Mouse (Mus musculus) heart, embryonic 11.5 days (tissue): ENCODE results near the gene Prkce. TPM values are rescaled to one million over a fixed set of nuclear protein-coding genes. Genes with fewer than 3 reads are reported as not detected.

ENCODE experiments used
- ATAC-seq: fragments of 200-750 bp; cut with Nextera tagmentation; replicated peaks from 2 replicates; pipeline ENCODE4 v1.8.0; 2017; ENCODE audit warnings: moderate library complexity; ENCODE audit not compliant: insufficient number of reproducible peaks, low FRiP score, low TSS enrichment
- H3K27ac ChIP-seq: fragments of 300-500 bp; sonication (generic); 2 replicates; pipeline ENCODE4 v1.5.1; 2014; ENCODE audit warnings: mild to moderate bottlenecking, low read depth, low read length
- H3K27me3 ChIP-seq: fragments of 300-500 bp; sonication (generic); 2 replicates; pipeline ENCODE4 v1.6.1; 2014; ENCODE audit warnings: mild to moderate bottlenecking, low read length, mixed read lengths; ENCODE audit not compliant: control insufficient read depth, insufficient read depth
- H3K36me3 ChIP-seq: fragments of 300-500 bp; sonication (generic); 2 replicates; pipeline ENCODE4 v1.6.1; 2014; ENCODE audit warnings: mild to moderate bottlenecking, low read length, moderate library complexity, mixed read lengths; ENCODE audit not compliant: control insufficient read depth, insufficient read depth
- H3K4me1 ChIP-seq: fragments of 300-500 bp; sonication (generic); 2 replicates; pipeline ENCODE4 v1.6.1; 2014; ENCODE audit warnings: low read length; ENCODE audit not compliant: control insufficient read depth, insufficient read depth
- H3K4me2 ChIP-seq: fragments of 300-500 bp; sonication (generic); 2 replicates; pipeline ENCODE4 v1.6.1; 2014; ENCODE audit warnings: mild to moderate bottlenecking, moderate library complexity
- H3K4me3 ChIP-seq: fragments of 300-500 bp; sonication (generic); 2 replicates; pipeline ENCODE4 v1.5.1; 2014; ENCODE audit warnings: low read depth, low read length
- H3K9ac ChIP-seq: fragments of 300-500 bp; sonication (generic); 2 replicates; pipeline ENCODE4 v1.6.1; 2014; ENCODE audit warnings: mild to moderate bottlenecking, low read depth, low read length, moderate library complexity
- H3K9me3 ChIP-seq: fragments of 300-500 bp; sonication (generic); replicated peaks from 2 replicates; pipeline ENCODE4 v1.6.1; 2016; ENCODE audit warnings: low read length; ENCODE audit not compliant: control insufficient read depth
- WGBS: fragments of 180-500 bp; shearing (Covaris S2); extraction: QIAGEN DNeasy Blood & Tissue Kit; methylation state at CpG from one replicate; pipeline ENCODE4 v1.1.7; 2014; ENCODE audit not compliant: insufficient replicate concordance; 5-methylcytosine and 5-hydroxymethylcytosine counted together
- polyA plus RNA-seq: library from polyadenylated mRNA; unstranded; fragments of >200 nt; fragmentation: Nextera tagmentation; extraction: Ambion mirVana; gene quantifications from 2 replicates; pipeline ENCODE4 v1.2.1, GENCODE M21; 2014

The Prkce gene
- polyA plus RNA-seq, 1 experiment from 2014 or later = 12.8 TPM

DNA sequence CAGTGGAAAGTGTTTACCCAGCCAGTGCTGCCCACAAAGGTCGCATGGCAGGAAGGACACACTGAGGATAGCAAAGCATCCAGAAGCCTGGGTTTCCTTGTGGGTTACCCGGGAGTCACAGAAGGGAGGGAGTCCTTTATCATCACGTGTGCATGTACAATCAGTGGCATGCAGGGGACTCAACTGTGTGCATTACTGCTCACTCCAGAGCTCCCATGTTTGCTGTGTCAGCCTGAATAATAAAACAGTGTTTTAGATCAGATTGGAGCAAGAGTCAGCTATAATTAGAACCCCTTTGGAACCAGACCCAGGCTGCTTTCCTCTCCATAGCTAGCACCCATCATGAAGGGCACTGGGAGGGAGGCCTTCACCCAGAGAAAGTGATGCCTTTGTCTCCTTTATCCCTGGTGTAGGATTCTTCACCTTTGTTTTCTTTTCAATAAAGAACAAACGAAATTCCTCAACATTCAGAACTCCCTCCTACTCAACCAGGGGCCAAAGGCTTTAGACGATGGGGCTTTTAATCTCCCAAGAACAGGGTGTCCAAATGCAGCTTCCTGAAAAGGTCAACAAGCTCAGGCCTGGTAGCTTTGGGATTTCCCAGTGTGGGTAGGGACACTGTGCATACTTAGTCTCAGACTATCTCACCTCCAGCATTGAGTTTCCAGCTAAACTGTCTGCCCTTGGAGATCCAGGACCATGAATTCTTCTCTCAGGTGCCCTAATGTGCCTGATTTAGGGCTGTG lies 421.3 kb downstream of the Prkce start:
- H3K9ac ChIP-seq = no peak overlapping the region
- ATAC-seq = no peak
- H3K27me3 ChIP-seq = no peaks in the 10 kb centered on the region
- H3K27ac ChIP-seq = peak overlapping the region; percentile 58
- no peak overlapping the region for H3K4me3 ChIP-seq
- peaks cover 11% of the 10 kb centered on the region for H3K4me1 ChIP-seq
- H3K36me3 ChIP-seq = no peaks in the 10 kb centered on the region
- no peaks in the 10 kb centered on the region for H3K9me3 ChIP-seq
- 55% methylated on average over 5 of the region's 5 CpGs for WGBS
- H3K4me2 ChIP-seq = no peak overlapping the region

DNA sequence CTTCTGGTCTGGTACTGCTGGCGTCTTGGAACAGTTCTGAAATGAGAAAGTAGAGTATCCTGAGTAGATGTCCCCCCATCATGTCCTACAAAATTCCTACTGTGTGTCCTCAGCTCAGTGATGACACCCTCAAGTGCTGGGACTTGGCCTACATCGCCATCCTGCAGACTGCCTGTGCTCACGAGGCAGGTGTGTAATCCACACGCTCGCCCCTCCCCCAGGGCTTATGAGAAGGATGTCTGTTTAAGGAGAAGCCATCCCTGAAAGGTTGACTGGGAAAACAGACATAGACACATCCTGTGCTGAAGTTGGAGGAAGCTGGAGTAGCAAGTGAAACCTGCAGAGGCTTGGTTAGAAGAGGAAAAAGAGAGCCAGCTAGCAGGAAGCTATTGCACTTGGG lies 422.1 kb downstream of the Prkce start:
- H3K4me2 ChIP-seq = no peak overlapping the region
- no peak overlapping the region for H3K9ac ChIP-seq
- H3K36me3 ChIP-seq = no peaks in the 10 kb centered on the region
- peaks cover 11% of the 10 kb centered on the region for H3K4me1 ChIP-seq
- no peak for ATAC-seq
- H3K27me3 ChIP-seq = no peaks in the 10 kb centered on the region
- no peak overlapping the region for H3K4me3 ChIP-seq
- H3K9me3 ChIP-seq = no peaks in the 10 kb centered on the region
- WGBS = 84% methylated on average over 5 of the region's 5 CpGs
- H3K27ac ChIP-seq = no peak overlapping the region

DNA sequence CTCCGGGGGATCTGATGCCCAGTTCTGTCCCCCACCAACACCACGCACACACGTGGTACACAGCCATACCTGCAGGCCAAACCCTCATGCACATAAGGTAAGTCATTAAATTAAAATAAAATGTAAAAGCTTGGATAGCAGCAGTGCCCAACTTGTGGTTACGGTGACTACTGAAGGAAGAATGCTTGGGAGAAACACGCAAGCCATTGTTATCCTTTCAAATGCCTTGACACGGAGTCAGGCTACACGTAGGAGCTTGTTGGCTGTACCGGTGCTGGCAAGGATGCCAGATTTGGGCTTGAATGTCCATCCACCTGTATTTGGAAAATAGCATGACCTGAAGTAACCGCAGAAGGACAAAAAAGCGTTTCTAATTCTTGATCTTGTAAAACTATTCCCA lies 423.7 kb downstream of the Prkce start:
- Histone ChIP-seq H3K4me2 (no peak overlapping the region), H3K27me3 (no peaks in the 10 kb centered on the region), H3K4me3 (no peak overlapping the region), H3K9me3 (no peaks in the 10 kb centered on the region), H3K4me1 (peaks cover 11% of the 10 kb centered on the region), H3K27ac (no peak overlapping the region), H3K36me3 (no peaks in the 10 kb centered on the region), H3K9ac (no peak overlapping the region)
- ATAC-seq = no peak
- WGBS = 89% methylated on average over 10 of the region's 10 CpGs

DNA sequence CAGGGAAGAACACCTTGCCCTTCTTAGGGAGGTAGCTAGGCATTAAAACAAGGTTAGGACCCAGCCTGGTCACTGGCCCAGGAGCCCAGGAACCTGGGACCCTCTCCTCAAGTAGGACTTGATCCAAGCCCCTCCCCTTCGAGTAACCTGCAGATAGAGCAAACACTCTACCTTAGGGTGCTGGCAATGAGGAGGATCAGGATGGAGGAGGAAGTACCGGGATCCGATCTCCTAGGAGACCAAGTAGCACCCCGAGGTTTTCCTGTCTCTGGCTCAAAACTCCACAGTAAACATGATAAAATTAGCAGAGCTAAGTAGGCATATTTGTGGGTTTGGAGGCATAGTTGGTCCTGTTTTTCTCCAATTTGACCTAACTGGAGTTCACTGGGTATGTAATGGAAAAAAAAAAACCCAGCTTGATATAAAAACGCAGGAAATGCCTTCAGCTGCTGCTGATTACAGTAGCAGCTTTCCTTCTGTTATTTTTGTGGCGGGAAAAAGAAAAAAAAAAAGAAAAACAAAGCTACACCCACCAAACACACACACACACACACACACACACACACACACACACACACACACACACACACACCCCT lies 425.5 kb downstream of the Prkce start:
- Histone ChIP-seq H3K9ac (no peak overlapping the region), H3K36me3 (no peaks in the 10 kb centered on the region), H3K4me3 (no peak overlapping the region), H3K4me1 (peaks cover 11% of the 10 kb centered on the region), H3K27ac (0 out of 2 replicates have a peak overlapping the region, but pooled peaks have one; percentile 3), H3K9me3 (no peaks in the 10 kb centered on the region), H3K4me2 (no peak overlapping the region), H3K27me3 (no peaks in the 10 kb centered on the region)
- ATAC-seq = no peak
- 59% methylated on average over 6 of the region's 6 CpGs for WGBS

DNA sequence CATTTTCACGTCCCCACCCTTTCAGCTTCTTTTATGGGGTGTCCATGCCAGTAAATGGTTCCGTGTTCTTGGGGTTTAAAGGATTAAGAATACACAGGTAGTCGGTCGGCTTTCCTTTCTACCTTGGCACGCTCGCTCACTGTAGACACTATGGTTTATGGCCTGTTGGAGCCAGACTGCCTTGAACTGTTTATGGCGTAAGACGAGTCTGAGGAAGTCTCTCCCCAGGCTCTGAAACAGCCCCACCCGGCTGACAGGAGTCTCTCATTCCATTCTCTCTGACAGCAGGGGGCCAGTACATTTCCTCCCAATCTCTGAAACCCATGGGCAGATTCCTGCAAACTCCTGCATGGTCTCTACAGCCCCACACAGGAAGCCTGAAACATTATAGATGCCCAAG lies 427.9 kb downstream of the Prkce start:
- Histone ChIP-seq H3K4me2 (no peak overlapping the region), H3K36me3 (no peaks in the 10 kb centered on the region), H3K9me3 (no peaks in the 10 kb centered on the region), H3K27me3 (no peaks in the 10 kb centered on the region), H3K4me3 (no peak overlapping the region), H3K4me1 (peaks cover 3% of the 10 kb centered on the region; the same call in 1 of the 2 replicates), H3K27ac (no peak overlapping the region), H3K9ac (no peak overlapping the region)
- no peak for ATAC-seq
- 77% methylated on average over 9 of the region's 9 CpGs for WGBS

DNA sequence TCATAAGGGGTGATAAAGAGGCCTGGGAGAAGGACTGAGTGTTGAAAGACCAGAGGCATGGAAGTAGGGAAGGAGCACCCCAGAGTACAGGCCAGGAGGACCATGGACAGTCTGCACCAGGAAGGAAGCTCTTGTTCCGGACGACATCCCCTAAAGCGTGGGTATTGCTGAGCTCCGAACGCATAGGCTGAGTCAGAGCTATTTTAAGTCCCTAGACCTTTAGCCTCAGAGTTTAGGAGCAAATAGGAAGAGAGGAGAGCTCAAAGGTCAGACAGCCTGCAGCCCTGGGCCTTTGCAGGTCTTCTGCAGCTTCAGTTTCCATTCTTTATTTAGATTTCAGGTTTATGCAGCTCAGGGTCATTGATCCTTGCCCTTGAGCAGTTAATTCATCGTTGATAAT lies 433.5 kb downstream of the Prkce start:
- no peak for ATAC-seq
- no peak overlapping the region for H3K4me2 ChIP-seq
- 30% methylated on average over 6 of the region's 6 CpGs for WGBS

DNA sequence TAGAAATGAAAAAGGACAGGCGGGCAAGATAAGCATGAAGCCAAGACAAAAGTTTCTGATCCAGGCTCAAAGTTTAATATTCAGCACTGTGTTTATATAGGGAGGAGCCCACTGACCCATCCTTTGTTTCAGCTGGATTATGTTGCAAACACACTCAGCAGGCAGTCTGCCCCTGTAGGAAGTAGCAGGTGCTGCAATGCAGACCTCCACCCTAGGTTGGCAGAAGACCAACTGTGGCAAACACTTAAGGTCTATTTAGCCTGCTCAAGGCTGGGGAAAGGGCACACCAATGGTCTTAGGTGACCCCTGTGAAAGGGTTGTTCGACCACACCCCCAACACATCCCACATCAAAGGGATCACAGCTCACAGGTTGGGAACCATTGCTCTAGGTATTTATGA lies 434.3 kb downstream of the Prkce start:
- Histone ChIP-seq H3K4me2 (no peak overlapping the region), H3K27ac (no peak overlapping the region), H3K9ac (no peak overlapping the region), H3K36me3 (no peaks in the 10 kb centered on the region), H3K27me3 (no peaks in the 10 kb centered on the region), H3K4me3 (no peak overlapping the region), H3K4me1 (peaks cover 4% of the 10 kb centered on the region), H3K9me3 (no peaks in the 10 kb centered on the region)
- WGBS = 74% methylated on average over 2 of the region's 2 CpGs
- no peak for ATAC-seq

More for the DNA sequence above, 433.5 kb downstream of the Prkce start:
- no peaks in the 10 kb centered on the region for H3K36me3 ChIP-seq
- H3K9ac ChIP-seq = no peak overlapping the region
- H3K4me1 ChIP-seq = peaks cover 4% of the 10 kb centered on the region
- no peak overlapping the region for H3K27ac ChIP-seq
- H3K4me3 ChIP-seq = no peak overlapping the region
- no peaks in the 10 kb centered on the region for H3K9me3 ChIP-seq
- no peaks in the 10 kb centered on the region for H3K27me3 ChIP-seq

DNA sequence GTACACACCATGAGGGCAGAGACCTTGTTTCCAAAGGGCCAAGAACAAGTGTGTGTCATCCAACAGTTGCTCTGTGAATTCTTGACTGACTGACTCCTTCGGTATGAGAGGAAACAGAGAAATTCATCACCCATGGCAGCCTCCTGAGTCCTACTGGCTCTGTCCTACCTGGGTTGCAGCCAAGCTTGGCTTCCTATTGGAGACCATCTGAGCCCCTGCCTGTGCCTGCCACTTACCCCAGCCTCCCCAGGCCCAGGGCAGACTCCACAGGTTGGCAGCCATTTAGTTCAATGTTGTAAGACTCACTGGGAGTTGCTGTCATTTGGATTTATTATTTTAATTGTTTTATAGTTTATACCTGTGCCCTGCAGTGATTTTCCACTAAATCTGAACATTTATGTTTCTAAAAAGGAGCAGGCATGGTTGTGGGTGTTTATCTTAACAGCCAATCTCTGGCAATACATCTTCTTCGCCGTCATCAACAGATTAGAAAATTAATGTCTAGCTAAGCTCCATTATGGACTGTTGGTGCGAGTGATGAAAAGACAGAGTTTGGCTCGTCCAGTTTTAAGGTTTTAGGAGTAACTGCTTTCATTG lies 436.4 kb downstream of the Prkce start:
- H3K27ac ChIP-seq = no peak overlapping the region
- no peaks in the 10 kb centered on the region for H3K36me3 ChIP-seq
- no peak overlapping the region for H3K4me3 ChIP-seq
- no peaks in the 10 kb centered on the region for H3K9me3 ChIP-seq
- peaks cover 4% of the 10 kb centered on the region for H3K4me1 ChIP-seq
- H3K27me3 ChIP-seq = no peaks in the 10 kb centered on the region
- H3K4me2 ChIP-seq = no peak overlapping the region
- ATAC-seq = no peak
- no peak overlapping the region for H3K9ac ChIP-seq
- 84% methylated on average over 5 of the region's 5 CpGs for WGBS
